8 mouse cellular contexts compared by ENCODE assay signal in the genomic region with DNA sequence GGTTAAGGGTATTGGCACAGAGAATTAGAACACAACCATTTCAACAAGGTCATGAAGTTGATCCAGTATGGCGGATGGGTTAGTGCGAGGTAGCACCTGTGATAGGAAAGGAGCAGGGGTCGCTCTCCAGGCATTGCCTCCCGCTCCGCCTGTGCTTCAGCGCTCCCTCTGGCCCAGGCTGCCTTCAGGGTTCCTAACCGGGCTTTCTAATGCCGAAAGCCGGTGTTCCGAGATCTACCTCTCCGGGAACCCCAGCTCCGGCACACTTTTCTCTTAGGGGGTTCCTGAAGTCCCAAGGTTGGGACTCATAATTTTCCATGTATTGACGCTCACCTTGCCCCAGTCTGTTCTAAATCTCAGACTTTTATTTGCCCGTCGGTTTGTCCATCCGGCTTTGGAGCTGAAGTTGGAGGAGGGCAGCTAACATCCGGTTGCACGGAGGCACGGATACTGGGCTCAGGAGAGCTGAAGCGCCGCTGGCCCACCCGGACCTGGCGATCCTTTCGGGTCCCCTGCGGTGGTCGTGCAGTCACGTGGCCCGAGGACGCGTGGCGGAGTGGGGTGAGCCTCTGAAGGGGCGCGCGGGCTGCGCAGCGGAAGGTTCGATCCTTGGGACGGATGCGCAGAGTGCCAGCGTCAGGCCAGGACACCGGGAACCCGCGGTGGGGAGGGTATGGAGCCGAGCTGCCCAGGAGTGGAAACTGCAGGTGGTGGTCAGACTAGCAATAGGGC. TPM values are rescaled to one million over a fixed set of nuclear protein-coding genes. Genes with fewer than 3 reads are reported as not detected.
DNase-seq lines count a peak whose midpoint lies in the region; ATAC-seq and TF ChIP-seq lines count a peak whose summit lies in the region.

A gene (plus strand): TSS at position 427 of the 732 bp plus-strand sequence.

- no peak for DNase-seq in layer of hippocampus, adult 2 months (ENCODE audit: low spot score in 2 of 2)
- no peak for DNase-seq in layer of hippocampus, postnatal 14 days (ENCODE audit: low spot score in 2 of 2)
- DNase-seq in midbrain, embryonic 14.5 days: peak; percentile 58
- DNase-seq in layer of hippocampus, adult 18-20 months (ENCODE audit: low spot score in 2 of 2): no peak

- peak within 1 kb of the TSS; percentile 86 for H3K4me2 ChIP-seq in embryonic facial prominence, embryonic 15.5 days (replicated peaks)
- H3K4me2 ChIP-seq in hindbrain, embryonic 13.5 days: peak within 1 kb of the TSS; percentile 84
- peak within 1 kb of the TSS; percentile 81 for H3K4me2 ChIP-seq in limb, embryonic 15.5 days
- H3K4me2 ChIP-seq in midbrain, embryonic 14.5 days (ENCODE audit: low read length): peak within 1 kb of the TSS; percentile 86

- ATAC-seq in embryonic facial prominence, embryonic 15.5 days (ENCODE audit: insufficient number of reproducible peaks, low FRiP score, low TSS enrichment, low read depth): no peak; the same call in 1 of the 2 replicates
- peak; percentile 76 for ATAC-seq in hindbrain, embryonic 13.5 days (ENCODE audit: low FRiP score)
- ATAC-seq in limb, embryonic 15.5 days (ENCODE audit: insufficient number of reproducible peaks, low FRiP score, low TSS enrichment, low read depth): 0 out of 2 replicates have a peak, but pooled peaks have one; percentile 55
- ATAC-seq in midbrain, embryonic 14.5 days (ENCODE audit: low FRiP score, low TSS enrichment): peak; percentile 46; the same call in 1 of the 2 replicates

- H3K4me1 ChIP-seq in embryonic facial prominence, embryonic 15.5 days: peaks cover 3% of the 10 kb centered on the region; the same call in 1 of the 2 replicates
- H3K4me1 ChIP-seq in hindbrain, embryonic 13.5 days (replicated peaks): peaks cover 8% of the 10 kb centered on the region
- peaks cover 3% of the 10 kb centered on the region; the same call in 1 of the 2 replicates for H3K4me1 ChIP-seq in limb, embryonic 15.5 days
- H3K4me1 ChIP-seq in midbrain, embryonic 14.5 days (ENCODE audit: control insufficient read depth, insufficient read depth, low read length): no peaks in the 10 kb centered on the region
- H3K4me1 ChIP-seq in testis, adult 2 months (ENCODE audit: control insufficient read depth, insufficient read depth, low read length): peaks cover 12% of the 10 kb centered on the region

- TF ChIP-seq POLR2A in testis, adult 2 months (IDR thresholded peaks at IDR 0.05; ENCODE audit: control insufficient read depth, low read depth, low read length): no peak

- peak within 1 kb of the TSS; percentile 55 for H3K4me3 ChIP-seq in layer of hippocampus, adult 2 months
- H3K4me3 ChIP-seq in embryonic facial prominence, embryonic 15.5 days (replicated peaks): peak within 1 kb of the TSS; percentile 57
- peak within 1 kb of the TSS; percentile 50 for H3K4me3 ChIP-seq in hindbrain, embryonic 13.5 days
- peak within 1 kb of the TSS; percentile 56 for H3K4me3 ChIP-seq in limb, embryonic 15.5 days
- H3K4me3 ChIP-seq in midbrain, embryonic 14.5 days (replicated peaks; ENCODE audit: low read depth, low read length): peak within 1 kb of the TSS; percentile 42
- peak within 1 kb of the TSS; percentile 87 for H3K4me3 ChIP-seq in testis, adult 2 months (ENCODE audit: control insufficient read depth, low read depth, low read length)

- H3K27me3 ChIP-seq in embryonic facial prominence, embryonic 15.5 days: no peaks in the 10 kb centered on the region
- H3K27me3 ChIP-seq in hindbrain, embryonic 13.5 days: peaks cover 10% of the 10 kb centered on the region
- no peaks in the 10 kb centered on the region for H3K27me3 ChIP-seq in limb, embryonic 15.5 days
- H3K27me3 ChIP-seq in midbrain, embryonic 14.5 days (ENCODE audit: control insufficient read depth, insufficient read depth, low read length): 0 out of 2 replicates have a peak, but pooled peaks cover 4% of the 10 kb centered on the region
- no peaks in the 10 kb centered on the region for H3K27me3 ChIP-seq in testis, adult 2 months (ENCODE audit: control insufficient read depth, insufficient read depth, low read length)

- peaks cover 17% of the 10 kb centered on the region for H3K36me3 ChIP-seq in embryonic facial prominence, embryonic 15.5 days
- H3K36me3 ChIP-seq in hindbrain, embryonic 13.5 days: peaks cover 13% of the 10 kb centered on the region
- H3K36me3 ChIP-seq in limb, embryonic 15.5 days: peaks cover 18% of the 10 kb centered on the region
- peaks cover 13% of the 10 kb centered on the region; the same call in 1 of the 2 replicates for H3K36me3 ChIP-seq in midbrain, embryonic 14.5 days (ENCODE audit: control insufficient read depth, insufficient read depth, low read length)
- no peaks in the 10 kb centered on the region for H3K36me3 ChIP-seq in testis, adult 2 months (ENCODE audit: control insufficient read depth, insufficient read depth, low read length)

- peak within 1 kb of the TSS; percentile 31; the same call in 1 of the 2 replicates for H3K9ac ChIP-seq in embryonic facial prominence, embryonic 15.5 days
- peak within 1 kb of the TSS; percentile 74 for H3K9ac ChIP-seq in hindbrain, embryonic 13.5 days
- H3K9ac ChIP-seq in limb, embryonic 15.5 days: peak within 1 kb of the TSS; percentile 48; the same call in 1 of the 2 replicates
- peak within 1 kb of the TSS; percentile 56 for H3K9ac ChIP-seq in midbrain, embryonic 14.5 days (replicated peaks; ENCODE audit: low read length)

- no peak for TF ChIP-seq CTCF in layer of hippocampus, adult 2 months (conservative IDR thresholded peaks at IDR 0.05)
- TF ChIP-seq CTCF in testis, adult 2 months (IDR thresholded peaks at IDR 0.05; ENCODE audit: control insufficient read depth, insufficient read depth, insufficient replicate concordance, low read depth, low read length): no peak

- H3K27ac ChIP-seq in layer of hippocampus, adult 2 months: no peak within 1 kb of the TSS
- H3K27ac ChIP-seq in embryonic facial prominence, embryonic 15.5 days (replicated peaks): 0 out of 2 replicates have a peak within 1 kb of the TSS, but pooled peaks have one; percentile 7
- H3K27ac ChIP-seq in hindbrain, embryonic 13.5 days: no peak within 1 kb of the TSS
- H3K27ac ChIP-seq in limb, embryonic 15.5 days: 0 out of 2 replicates have a peak within 1 kb of the TSS, but pooled peaks have one; percentile 54
- H3K27ac ChIP-seq in midbrain, embryonic 14.5 days (replicated peaks; ENCODE audit: low read depth, low read length): no peak within 1 kb of the TSS
- no peak within 1 kb of the TSS for H3K27ac ChIP-seq in testis, adult 2 months (ENCODE audit: control insufficient read depth, insufficient read depth, low read depth, low read length)

- whole genome bisulfite sequencing in embryonic facial prominence, embryonic 15.5 days: under 1% methylated on average over 44 of the region's 44 CpGs
- under 1% methylated on average over 44 of the region's 44 CpGs for whole genome bisulfite sequencing in hindbrain, embryonic 13.5 days
- 1% methylated on average over 44 of the region's 44 CpGs for WGBS in limb, embryonic 15.5 days
- under 1% methylated on average over 44 of the region's 44 CpGs for WGBS in midbrain, embryonic 14.5 days

- H3K9me3 ChIP-seq in embryonic facial prominence, embryonic 15.5 days (replicated peaks): no peaks in the 10 kb centered on the region
- H3K9me3 ChIP-seq in hindbrain, embryonic 13.5 days: no peaks in the 10 kb centered on the region
- H3K9me3 ChIP-seq in limb, embryonic 15.5 days: no peaks in the 10 kb centered on the region
- H3K9me3 ChIP-seq in midbrain, embryonic 14.5 days (ENCODE audit: control insufficient read depth, low read length): no peaks in the 10 kb centered on the region

RNA-seq across cellular contexts. Expression of the gene that starts here (rescaled TPM):
- under 1 TPM; 0.20 to 0.23 TPM for total RNA-seq in layer of hippocampus, adult 2 months (2021)
- under 1 TPM; 0.36 to 0.53 TPM for total RNA-seq in layer of hippocampus, postnatal 14 days (2021)
- 3.4 and 3.7 TPM in 2 replicates for polyA plus RNA-seq in embryonic facial prominence, embryonic 15.5 days (2015; fragmentation: Nextera tagmentation; extraction: Ambion mirVana)
- polyA plus RNA-seq in hindbrain, embryonic 13.5 days (2015; fragmentation: Nextera tagmentation; extraction: Ambion mirVana): 1.9 TPM in 2 replicates
- 3.4 and 3.5 TPM in 2 replicates for polyA plus RNA-seq in limb, embryonic 15.5 days (2015; fragmentation: Nextera tagmentation; extraction: Ambion mirVana)
- 0.58 and 2.0 TPM in 2 replicates for polyA plus RNA-seq in midbrain, embryonic 14.5 days (2014; fragmentation: Nextera tagmentation; extraction: Ambion mirVana)
- 0.12 and 0.20 TPM in 2 replicates for polyA plus RNA-seq in testis, adult 2 months (2012; rRNA removed)
- under 1 TPM in 1 of 2 experiments, not detected in 1; 0.25 TPM for total RNA-seq in layer of hippocampus, adult 18-20 months (2021)

Comparison
In these comparisons a context has a peak if more than half of its experiments do, and no peak if none do; other contexts are left out.
1. H3K27ac ChIP-seq: peak in embryonic facial prominence, embryonic 15.5 days (single experiment) and limb, embryonic 15.5 days (single experiment); none in layer of hippocampus, adult 2 months (single experiment), hindbrain, embryonic 13.5 days (single experiment), midbrain, embryonic 14.5 days (single experiment) and testis, adult 2 months (single experiment).
2. Peak in every context shown above with its lines, with median percentiles within 50 percentile points of each other: H3K4me3 ChIP-seq, H3K4me2 ChIP-seq and H3K9ac ChIP-seq.